Mouse (Mus musculus): ENCODE data around the gene Fzr1. TPM values are rescaled to one million over a fixed set of nuclear protein-coding genes. Genes with fewer than 3 reads are reported as not detected.

Gene Fzr1
- polyA plus RNA-seq, 1 experiment from 2014 or later: 105 TPM

- Histone ChIP-seq H3K27ac (ENCODE audit: low read length) (no peak overlapping the region), H3K4me2 (ENCODE audit: low read depth, low read length) (no peak overlapping the region), H3K9me3 (ENCODE audit: control insufficient read depth, low read length) (no peaks in the 10 kb centered on the region), H3K4me3 (ENCODE audit: low read length) (no peak overlapping the region), H3K27me3 (ENCODE audit: control insufficient read depth, insufficient read depth, low read depth, low read length) (peaks cover 36% of the 10 kb centered on the region), H3K36me3 (ENCODE audit: control insufficient read depth, insufficient read depth, low read length) (peaks cover 9% of the 10 kb centered on the region), H3K9ac (ENCODE audit: low read length) (no peak overlapping the region), H3K4me1 (replicated peaks; ENCODE audit: control insufficient read depth, insufficient read depth, low read length) (peaks cover 33% of the 10 kb centered on the region)
- no peak for ATAC-seq (ENCODE audit: low read depth)
- 41% methylated on average over 8 of the region's 8 CpGs for WGBS
Observed at GRCm38 (mm10) chr10:81344421-81345161, 33.7 kb downstream of the Fzr1 start.

- H3K27ac ChIP-seq (ENCODE audit: low read length): no peak within 1 kb of the TSS
- H3K4me1 ChIP-seq (replicated peaks; ENCODE audit: control insufficient read depth, insufficient read depth, low read length): peaks cover 23% of the 10 kb centered on the region
- 0 out of 2 replicates have a peak, but pooled peaks have one; percentile 11 for ATAC-seq (ENCODE audit: low read depth)
- H3K36me3 ChIP-seq (ENCODE audit: control insufficient read depth, insufficient read depth, low read length): peaks cover 7% of the 10 kb centered on the region
- peak within 1 kb of the TSS; percentile 56 for H3K4me3 ChIP-seq (ENCODE audit: low read length)
- H3K9me3 ChIP-seq (ENCODE audit: control insufficient read depth, low read length): no peaks in the 10 kb centered on the region
- WGBS: 5% methylated on average over 50 of the region's 67 CpGs
- H3K9ac ChIP-seq (ENCODE audit: low read length): peak within 1 kb of the TSS; percentile 72
- peak within 1 kb of the TSS; percentile 90 for H3K4me2 ChIP-seq (ENCODE audit: low read depth, low read length)
- peaks cover 36% of the 10 kb centered on the region for H3K27me3 ChIP-seq (ENCODE audit: control insufficient read depth, insufficient read depth, low read depth, low read length)
Observed at GRCm38 (mm10) chr10:81342686-81343505, 35.4 kb downstream of the Fzr1 start, which contains the start of gene Gipc3. Gene Gipc3 (minus strand): TSS chr10:81343266.

GRCm38 (mm10) chr10:81341333-81341949 is 36.9 kb downstream of the Fzr1 start:
- ATAC-seq (ENCODE audit: low read depth): peak; percentile 32; the same call in 1 of the 2 replicates
- H3K4me1 ChIP-seq (replicated peaks; ENCODE audit: control insufficient read depth, insufficient read depth, low read length): peaks cover 14% of the 10 kb centered on the region
- no peak overlapping the region for H3K4me3 ChIP-seq (ENCODE audit: low read length)
- 0 out of 2 replicates have a peak, but pooled peaks cover 3% of the 10 kb centered on the region for H3K36me3 ChIP-seq (ENCODE audit: control insufficient read depth, insufficient read depth, low read length)
- WGBS: 33% methylated on average over 16 of the region's 16 CpGs
- no peak overlapping the region for H3K27ac ChIP-seq (ENCODE audit: low read length)
- no peaks in the 10 kb centered on the region for H3K9me3 ChIP-seq (ENCODE audit: control insufficient read depth, low read length)
- no peak overlapping the region for H3K9ac ChIP-seq (ENCODE audit: low read length)
- H3K27me3 ChIP-seq (ENCODE audit: control insufficient read depth, insufficient read depth, low read depth, low read length): peaks cover 36% of the 10 kb centered on the region
- H3K4me2 ChIP-seq (ENCODE audit: low read depth, low read length): no peak overlapping the region; the same call in 1 of the 2 replicates

- ATAC-seq (ENCODE audit: low read depth): no peak
- WGBS: 45% methylated on average over 17 of the region's 17 CpGs
- Histone ChIP-seq H3K4me1 (replicated peaks; ENCODE audit: control insufficient read depth, insufficient read depth, low read length) (peaks cover 16% of the 10 kb centered on the region), H3K9me3 (ENCODE audit: control insufficient read depth, low read length) (no peaks in the 10 kb centered on the region), H3K27me3 (ENCODE audit: control insufficient read depth, insufficient read depth, low read depth, low read length) (peaks cover 36% of the 10 kb centered on the region), H3K4me3 (ENCODE audit: low read length) (no peak overlapping the region), H3K36me3 (ENCODE audit: control insufficient read depth, insufficient read depth, low read length) (0 out of 2 replicates have a peak, but pooled peaks cover 2% of the 10 kb centered on the region), H3K4me2 (ENCODE audit: low read depth, low read length) (no peak overlapping the region), H3K27ac (ENCODE audit: low read length) (no peak overlapping the region), H3K9ac (ENCODE audit: low read length) (no peak overlapping the region)
Observed at GRCm38 (mm10) chr10:81340551-81341332, 37.6 kb downstream of the Fzr1 start.

GRCm38 (mm10) chr10:81336558-81336957 is 41.8 kb downstream of the Fzr1 start:
- H3K27ac ChIP-seq (ENCODE audit: low read length): peak overlapping the region; percentile 97
- peaks cover 22% of the 10 kb centered on the region for H3K4me1 ChIP-seq (replicated peaks; ENCODE audit: control insufficient read depth, insufficient read depth, low read length)
- H3K27me3 ChIP-seq (ENCODE audit: control insufficient read depth, insufficient read depth, low read depth, low read length): peaks cover 10% of the 10 kb centered on the region
- H3K4me3 ChIP-seq (ENCODE audit: low read length): no peak overlapping the region
- no peaks in the 10 kb centered on the region for H3K36me3 ChIP-seq (ENCODE audit: control insufficient read depth, insufficient read depth, low read length)
- ATAC-seq (ENCODE audit: low read depth): no peak
- no peaks in the 10 kb centered on the region for H3K9me3 ChIP-seq (ENCODE audit: control insufficient read depth, low read length)
- WGBS: 92% methylated on average over 4 of the region's 4 CpGs
- H3K9ac ChIP-seq (ENCODE audit: low read length): 0 out of 2 replicates have a peak overlapping the region, but pooled peaks have one; percentile 45
- peak overlapping the region; percentile 14; the same call in 1 of the 2 replicates for H3K4me2 ChIP-seq (ENCODE audit: low read depth, low read length)

GRCm38 (mm10) chr10:81335393-81336340 is 42.6 kb downstream of the Fzr1 start:
- H3K9me3 ChIP-seq (ENCODE audit: control insufficient read depth, low read length): no peaks in the 10 kb centered on the region
- peak overlapping the region; percentile 43 for H3K4me2 ChIP-seq (ENCODE audit: low read depth, low read length)
- H3K27ac ChIP-seq (ENCODE audit: low read length): peak overlapping the region; percentile 97
- H3K9ac ChIP-seq (ENCODE audit: low read length): peak overlapping the region; percentile 58
- 33% methylated on average over 17 of the region's 19 CpGs for WGBS
- peak; percentile 80 for ATAC-seq (ENCODE audit: low read depth)
- H3K27me3 ChIP-seq (ENCODE audit: control insufficient read depth, insufficient read depth, low read depth, low read length): peaks cover 5% of the 10 kb centered on the region
- H3K4me1 ChIP-seq (replicated peaks; ENCODE audit: control insufficient read depth, insufficient read depth, low read length): peaks cover 24% of the 10 kb centered on the region
- H3K36me3 ChIP-seq (ENCODE audit: control insufficient read depth, insufficient read depth, low read length): no peaks in the 10 kb centered on the region
- H3K4me3 ChIP-seq (ENCODE audit: low read length): no peak overlapping the region

- H3K27me3 ChIP-seq (ENCODE audit: control insufficient read depth, insufficient read depth, low read depth, low read length): peaks cover 5% of the 10 kb centered on the region
- peaks cover 35% of the 10 kb centered on the region for H3K4me1 ChIP-seq (replicated peaks; ENCODE audit: control insufficient read depth, insufficient read depth, low read length)
- ATAC-seq (ENCODE audit: low read depth): no peak
- no peaks in the 10 kb centered on the region for H3K36me3 ChIP-seq (ENCODE audit: control insufficient read depth, insufficient read depth, low read length)
- H3K4me3 ChIP-seq (ENCODE audit: low read length): no peak overlapping the region
- H3K27ac ChIP-seq (ENCODE audit: low read length): peak overlapping the region; percentile 97
- WGBS: 76% methylated on average over 11 of the region's 11 CpGs
- peak overlapping the region; percentile 58 for H3K9ac ChIP-seq (ENCODE audit: low read length)
- H3K9me3 ChIP-seq (ENCODE audit: control insufficient read depth, low read length): no peaks in the 10 kb centered on the region
- H3K4me2 ChIP-seq (ENCODE audit: low read depth, low read length): no peak overlapping the region
Observed at GRCm38 (mm10) chr10:81334324-81334723, 44.0 kb downstream of the Fzr1 start.

GRCm38 (mm10) chr10:81332277-81332676 is 46.0 kb downstream of the Fzr1 start:
- H3K4me3 ChIP-seq (ENCODE audit: low read length): no peak overlapping the region
- H3K4me1 ChIP-seq (replicated peaks; ENCODE audit: control insufficient read depth, insufficient read depth, low read length): peaks cover 52% of the 10 kb centered on the region
- H3K4me2 ChIP-seq (ENCODE audit: low read depth, low read length): 0 out of 2 replicates have a peak overlapping the region, but pooled peaks have one; percentile 14
- no peak overlapping the region for H3K27ac ChIP-seq (ENCODE audit: low read length)
- no peaks in the 10 kb centered on the region for H3K9me3 ChIP-seq (ENCODE audit: control insufficient read depth, low read length)
- ATAC-seq (ENCODE audit: low read depth): no peak
- peaks cover 5% of the 10 kb centered on the region for H3K27me3 ChIP-seq (ENCODE audit: control insufficient read depth, insufficient read depth, low read depth, low read length)
- H3K9ac ChIP-seq (ENCODE audit: low read length): peak overlapping the region; percentile 31; the same call in 1 of the 2 replicates
- WGBS: 29% methylated on average over 29 of the region's 29 CpGs
- no peaks in the 10 kb centered on the region for H3K36me3 ChIP-seq (ENCODE audit: control insufficient read depth, insufficient read depth, low read length)

Data from lung, embryonic 16.5 days (tissue).